Mouse (Mus musculus) skeletal muscle tissue, postnatal 0 days (tissue): ENCODE data around the gene Rpl32. TPM values are rescaled to one million over a fixed set of nuclear protein-coding genes. Genes with fewer than 3 reads are reported as not detected.

ENCODE experiments used
- microRNA-seq, 2 experiments: library from miRNA; unstranded; fragments of <30 nt; microRNA quantifications; one replicate each; pipeline ENCODE4; 2016
- polyA plus RNA-seq: library from polyadenylated mRNA; unstranded; fragments of >200 nt; fragmentation: Nextera tagmentation; extraction: Ambion mirVana; gene quantifications from 2 replicates; pipeline ENCODE4 v1.2.1, GENCODE M21; 2015

Rpl32 gene
- polyA plus RNA-seq = 1,517 and 1,545 TPM in 2 replicates

DNA sequence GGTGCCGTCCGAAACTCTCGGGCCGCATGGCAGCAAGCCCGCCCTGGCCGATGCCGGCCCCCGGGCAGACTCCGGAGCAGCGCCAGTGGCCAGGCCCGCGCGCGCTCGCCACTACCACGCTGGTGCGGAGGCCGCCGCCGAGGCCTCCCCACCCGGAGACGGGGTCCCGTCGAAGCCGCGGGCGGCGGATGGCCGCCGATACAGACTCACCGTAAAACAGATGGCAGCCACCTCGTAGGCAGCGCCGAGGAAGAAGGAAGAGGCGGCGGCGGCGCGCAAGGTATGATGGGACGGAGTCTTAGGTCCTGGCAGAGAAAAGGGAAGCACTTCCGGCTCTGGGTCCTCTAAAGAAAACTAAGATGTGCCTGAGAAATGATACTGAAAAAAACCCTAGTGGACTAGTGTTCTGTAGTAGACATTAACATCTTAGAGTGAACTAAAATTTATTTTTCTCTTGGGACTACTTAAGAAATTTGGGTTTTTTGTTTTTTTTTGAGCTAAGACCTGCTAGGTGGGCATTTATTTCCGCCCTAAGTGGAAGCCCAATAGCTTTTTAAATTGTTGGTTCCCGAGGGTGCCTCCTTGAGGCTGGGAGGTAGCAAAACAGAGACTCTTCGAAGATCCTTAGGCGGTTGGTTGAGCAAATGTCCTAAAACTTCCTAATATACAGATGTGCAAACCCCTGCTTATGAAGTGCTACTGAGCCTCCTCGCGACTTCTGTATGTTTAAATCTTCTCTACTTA, at the start of gene Rpl32:
Rpl32 (minus strand) TSS at position 260 of the 744 bp plus-strand sequence.

DNA sequence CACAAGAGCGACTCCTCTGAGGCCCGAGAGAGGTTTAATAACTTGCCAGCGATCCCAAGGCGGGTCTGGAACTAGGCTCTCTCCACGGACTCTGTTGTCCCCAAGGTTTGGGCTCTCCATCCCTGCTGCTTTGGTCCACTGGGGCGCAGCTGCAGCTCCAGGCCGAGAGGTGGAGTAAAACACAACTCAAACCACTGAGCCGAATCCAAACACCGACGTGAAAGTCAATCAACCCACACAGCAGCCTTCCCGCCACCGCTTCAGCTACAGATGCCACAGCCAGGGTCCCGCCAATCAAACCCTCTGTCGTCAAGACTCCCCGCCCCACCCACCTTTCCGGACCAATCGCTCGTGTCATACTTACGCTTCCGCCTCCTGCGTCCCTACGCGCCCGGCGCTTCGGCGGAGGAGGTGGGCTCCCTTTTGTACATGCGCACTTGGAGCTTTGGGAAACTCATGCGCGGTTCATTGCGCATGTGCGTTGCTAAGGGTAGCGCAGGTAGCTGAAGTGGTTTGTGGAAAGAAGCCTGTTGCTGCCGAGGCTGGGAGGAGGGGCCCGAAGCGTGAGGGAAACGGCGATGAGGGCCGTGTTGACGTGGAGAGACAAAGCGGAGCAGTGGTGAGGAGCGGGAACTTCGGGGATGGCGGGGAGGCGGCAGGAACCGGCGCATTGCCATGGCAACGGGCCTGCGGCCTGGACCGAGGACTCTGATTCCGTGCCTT, 44.7 kb upstream of the Rpl32 start, which contains the start of the genes Mbd4 and Ift122:
Mbd4 (minus strand) TSS at position 281 of the 723 bp plus-strand sequence.
Ift122 (plus strand) TSS at position 380 of the 723 bp plus-strand sequence.

DNA sequence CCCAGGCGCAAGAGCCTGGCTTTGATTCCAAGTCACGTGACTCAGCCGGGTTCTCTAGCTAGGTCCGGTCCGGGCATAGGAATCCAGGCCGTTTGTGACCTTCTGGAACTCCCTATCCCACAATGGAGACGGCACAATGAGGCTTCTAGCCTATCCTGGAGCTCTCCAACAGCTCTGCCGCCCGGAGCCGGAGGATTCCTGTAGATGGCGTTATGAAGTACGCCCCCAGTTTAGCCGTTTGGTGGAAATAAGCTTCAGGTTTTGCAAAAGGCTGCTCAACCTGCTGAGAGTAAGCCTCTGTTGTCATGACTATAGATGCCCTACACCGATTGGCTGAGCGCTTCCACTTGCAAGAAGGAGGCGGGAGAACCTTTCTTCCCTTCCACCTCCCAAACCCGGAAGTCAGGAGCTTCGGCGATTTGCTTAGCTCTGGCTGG, 29.6 kb upstream of the Rpl32 start, which contains the start of gene Efcab12:
Efcab12 (minus strand) TSS at position 252 of the 437 bp plus-strand sequence.

DNA sequence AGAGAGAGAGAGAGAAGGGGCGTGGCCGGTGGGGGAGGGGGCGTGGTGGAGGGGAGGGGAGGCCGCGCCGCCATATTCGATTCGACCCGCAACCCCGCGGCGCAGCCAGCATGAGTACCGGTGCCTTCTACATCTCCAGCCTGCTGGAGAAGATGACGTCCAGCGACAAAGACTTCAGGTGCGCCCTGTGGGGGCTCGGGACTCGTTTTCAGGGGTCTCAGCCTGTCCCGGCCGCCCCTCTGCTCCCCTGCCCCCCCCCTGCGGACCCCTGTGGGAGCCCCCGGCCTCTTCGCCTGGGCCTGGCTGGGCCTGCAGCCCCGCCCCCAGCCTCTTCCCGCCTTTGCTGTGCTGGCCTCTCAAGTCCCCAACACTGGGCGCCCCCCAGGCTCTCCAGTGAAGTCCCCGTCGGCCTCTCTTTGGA, 34.0 kb downstream of the Rpl32 start, which contains the start of gene Cand2:
Cand2 (plus strand) TSS at position 38 of the 421 bp plus-strand sequence.

DNA sequence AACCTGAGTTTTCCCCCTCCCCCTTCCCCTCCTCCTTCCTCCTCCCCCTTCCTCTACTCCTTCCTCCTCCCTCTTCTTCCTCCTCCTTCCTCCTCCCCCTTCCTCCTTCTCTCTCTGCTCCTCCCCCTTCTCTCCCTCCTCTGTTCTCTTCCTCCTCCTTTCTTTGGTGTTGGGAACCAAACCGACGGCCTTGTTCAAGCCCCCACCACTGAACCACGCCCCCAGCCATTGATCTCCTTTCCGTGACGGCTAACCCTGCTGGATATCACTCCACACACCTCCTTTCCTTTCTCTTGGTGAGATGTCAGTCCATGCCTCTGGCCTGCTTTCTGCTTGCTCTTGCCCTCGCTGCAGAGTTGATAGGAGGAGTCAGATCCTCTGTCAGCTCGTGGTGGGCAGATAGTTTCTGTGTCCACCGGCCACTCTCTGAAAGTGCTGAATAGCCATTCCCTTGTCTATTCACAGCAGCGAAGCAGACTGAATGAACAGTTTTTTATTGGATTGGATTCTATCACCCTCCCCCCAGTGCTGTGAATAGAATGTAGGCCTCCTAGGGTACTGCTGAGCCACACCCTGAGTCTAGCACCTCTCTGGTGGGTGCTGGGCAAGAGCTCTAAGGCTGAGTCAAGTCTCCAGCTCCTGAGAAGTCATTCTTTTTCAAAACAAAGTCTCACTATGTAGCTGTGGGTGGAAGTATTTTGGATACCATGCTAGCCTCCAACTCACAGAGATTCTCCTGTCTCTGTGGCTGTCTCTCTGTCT, 46.4 kb downstream of the Rpl32 start, which contains the start of gene Tmem40:
Tmem40 (minus strand) TSS at position 416 of the 762 bp plus-strand sequence.

Small RNA genes lying within 50 kb of the gene (microRNA-seq; reads per million reads assigned to microRNA genes)
- 0.20 to 0.42 reads per million in 2 experiments for gene Mir7660

Other genes with a start within 250 kb of the Rpl32 start
- 0.37 and 0.44 TPM in 2 replicates for gene Mkrn2os, start 216.2 kb downstream of the Rpl32 start, polyA plus RNA-seq
- gene Mkrn2, start 206.8 kb downstream of the Rpl32 start, polyA plus RNA-seq = 37.8 and 42.8 TPM in 2 replicates
- gene Raf1, start 132.1 kb downstream of the Rpl32 start, polyA plus RNA-seq = 59.4 and 62.5 TPM in 2 replicates
- 0.74 and 4.3 TPM in 2 replicates for gene Tmem40, start 46.3 kb downstream of the Rpl32 start, polyA plus RNA-seq
- 38.3 and 41.7 TPM in 2 replicates for gene Cand2, start 34.2 kb downstream of the Rpl32 start, polyA plus RNA-seq
- 0.12 and 0.27 TPM in 2 replicates for gene Efcab12, start 29.7 kb upstream of the Rpl32 start, polyA plus RNA-seq
- 4.6 and 5.0 TPM in 2 replicates for gene Mbd4, start 44.6 kb upstream of the Rpl32 start, polyA plus RNA-seq
- 16.3 and 19.9 TPM in 2 replicates for gene Ift122, start 44.7 kb upstream of the Rpl32 start, polyA plus RNA-seq
- gene Rho, start 123.0 kb upstream of the Rpl32 start, polyA plus RNA-seq = 0.10 and 0.29 TPM in 2 replicates
- gene H1foo, start 136.2 kb upstream of the Rpl32 start, polyA plus RNA-seq = not detected in 2 replicates
- gene Plxnd1, start 186.3 kb upstream of the Rpl32 start, polyA plus RNA-seq = 14.4 and 14.9 TPM in 2 replicates